Comparison of ENCODE assay signal across 8 mouse cellular contexts in the genomic region with DNA sequence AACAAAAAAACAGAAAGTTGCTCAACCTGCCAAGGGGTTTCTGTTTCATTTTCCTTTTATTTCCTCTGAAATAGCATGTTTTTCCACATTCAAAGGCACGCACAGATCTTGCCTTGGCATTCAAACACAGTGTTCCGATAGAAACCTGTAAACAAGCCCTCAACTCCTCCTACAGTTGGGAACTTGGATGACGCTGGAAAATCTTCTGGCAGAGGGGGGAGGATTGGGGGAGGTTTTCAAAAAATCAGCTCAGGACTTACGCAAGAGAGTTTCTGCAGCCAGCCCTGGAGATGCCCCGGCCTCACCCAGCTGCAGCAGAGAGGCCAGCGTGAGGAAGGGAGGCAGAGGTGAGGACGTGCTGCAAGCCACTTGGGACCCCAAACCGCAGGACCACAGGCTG. TPM values are rescaled to one million over a fixed set of nuclear protein-coding genes. Genes with fewer than 3 reads are reported as not detected.
DNase-seq lines count a peak whose midpoint lies in the region; ATAC-seq and TF ChIP-seq lines count a peak whose summit lies in the region.

No protein-coding gene starts in this region.

- H3K9me3 ChIP-seq in heart, embryonic 16.5 days (replicated peaks; ENCODE audit: control insufficient read depth, low read length), result no peaks in the 10 kb centered on the region

- H3K9ac ChIP-seq in heart, embryonic 16.5 days (ENCODE audit: low read length), result peak overlapping the region; percentile 10

- intact Hi-C loops in left cerebral cortex, adult 2 months (cut with DNase I), result no loop called here
- intact Hi-C loops in left cerebral cortex, postnatal 4 days (cut with DNase I), result no loop called here

- H3K27me3 ChIP-seq in heart, embryonic 16.5 days (ENCODE audit: control insufficient read depth, insufficient read depth, low read length), result no peaks in the 10 kb centered on the region

- H3K4me3 ChIP-seq in left cerebral cortex, adult 2 months, result no peak overlapping the region
- 0 out of 2 replicates have a peak overlapping the region, but pooled peaks have one; percentile 8 for H3K4me3 ChIP-seq in heart, embryonic 16.5 days (ENCODE audit: low read length)

- peak; percentile 56 for ATAC-seq in heart, embryonic 16.5 days (replicated peaks; ENCODE audit: extremely low read depth, insufficient read depth, low FRiP score)

- peak overlapping the region; percentile 79 for H3K27ac ChIP-seq in left cerebral cortex, adult 2 months
- peak overlapping the region; percentile 84 for H3K27ac ChIP-seq in heart, embryonic 16.5 days (ENCODE audit: low read length)

- H3K36me3 ChIP-seq in heart, embryonic 16.5 days (ENCODE audit: control insufficient read depth, insufficient read depth), result no peaks in the 10 kb centered on the region

- 43% methylated on average over 8 of the region's 8 CpGs for WGBS in heart, embryonic 16.5 days

- peaks cover 18% of the 10 kb centered on the region for H3K4me1 ChIP-seq in heart, embryonic 16.5 days (ENCODE audit: control insufficient read depth, insufficient read depth, low read length)

- H3K4me2 ChIP-seq in heart, embryonic 16.5 days (ENCODE audit: low read depth, low read length), result peak overlapping the region; percentile 34

- no peak for TF ChIP-seq CTCF in left cerebral cortex, adult 2 months (IDR thresholded peaks at IDR 0.05)

- peak in 1 of 2 experiments; percentile 22 for DNase-seq in left cerebral cortex, adult 2 months (ENCODE audit: extremely low spot score in 1 of 2, low spot score in 2 of 2)
- no peak for DNase-seq in left cerebral cortex, adult 8-10 months (ENCODE audit: low spot score in 2 of 2)
- DNase-seq in adrenal gland, postnatal 14 days, result peak; percentile 85
- DNase-seq in lung, adult 18-20 months, result peak; percentile 86 to 91
- peak; percentile 60 for DNase-seq in testis, postnatal 14 days (ENCODE audit: low spot score)
- no peak for DNase-seq in left cerebral cortex, postnatal 4 days
- no peak for DNase-seq in layer of hippocampus, postnatal 36 days

RNA-seq across cellular contexts. Expression of a gene that starts 1.4 kb away (rescaled TPM):
- 1 to 10 TPM; 3.9 to 6.2 TPM for total RNA-seq in left cerebral cortex, adult 2 months (2021)
- total RNA-seq in left cerebral cortex, adult 8-10 months (2022), result 1 to 10 TPM; 5.1 to 8.2 (median 6.0) TPM
- total RNA-seq in adrenal gland, postnatal 14 days (2021), result 16.0 and 16.8 TPM in 2 replicates
- polyA plus RNA-seq in heart, embryonic 16.5 days (2015; fragmentation: Nextera tagmentation; extraction: Ambion mirVana), result 15.0 and 30.4 TPM in 2 replicates
- 10 to 100 TPM; 18.5 to 19.4 TPM for total RNA-seq in left cerebral cortex, postnatal 4 days (2021)
- total RNA-seq in layer of hippocampus, postnatal 36 days (2021), result 1 to 10 TPM; 7.7 to 9.7 TPM

RNA-seq across cellular contexts. Expression of a gene that starts 15.2 kb away (rescaled TPM):
- 10 to 100 TPM; 17.1 to 32.3 TPM for total RNA-seq in left cerebral cortex, adult 2 months (2021)
- total RNA-seq in left cerebral cortex, adult 8-10 months (2022), result 10 to 100 TPM; 10.9 to 16.5 (median 13.2) TPM
- total RNA-seq in adrenal gland, postnatal 14 days (2021), result 73.8 and 95.6 TPM in 2 replicates
- 14.8 and 15.3 TPM in 2 replicates for polyA plus RNA-seq in heart, embryonic 16.5 days (2015; fragmentation: Nextera tagmentation; extraction: Ambion mirVana)
- 10 to 100 TPM; 13.1 to 15.1 TPM for total RNA-seq in left cerebral cortex, postnatal 4 days (2021)
- 10 to 100 TPM; 16.4 to 18.5 TPM for total RNA-seq in layer of hippocampus, postnatal 36 days (2021)

Comparison
In these comparisons a context has a peak if more than half of its experiments do, and no peak if none do; other contexts are left out.
1. DNase-seq: peak in adrenal gland, postnatal 14 days (single experiment), lung, adult 18-20 months (2 of 2) and testis, postnatal 14 days (single experiment); none in left cerebral cortex, adult 8-10 months (0 of 2), left cerebral cortex, postnatal 4 days (single experiment) and layer of hippocampus, postnatal 36 days (0 of 2).